Mouse (Mus musculus) adrenal gland, postnatal 25 days (tissue): ENCODE results near the gene Abca3. TPM values are rescaled to one million over a fixed set of nuclear protein-coding genes. Genes with fewer than 3 reads are reported as not detected.
"Not testable (repeated sequence)": the region's sequence is repeated elsewhere in the genome, so short reads cannot be mapped to it uniquely, and the experiment has no call there.

ENCODE experiments used
- DNase-seq: peaks from one replicate; pipeline ENCODE4 v3.0.0; 2021; ENCODE audit warnings: mixed read lengths
- microRNA-seq, 2 experiments: library from miRNA; unstranded; fragments of <30 nt; microRNA quantifications; one replicate each; pipeline ENCODE4 v1.2.0; 2021
- total RNA-seq: library from RNA; stranded (reverse); gene quantifications from 2 replicates; pipeline ENCODE4 v1.2.3, GENCODE M21; 2021

The Abca3 gene
- total RNA-seq, 1 experiment from 2014 or later, result 28.1 TPM

- DNase-seq, result no peak
Measured at GRCm38 (mm10) chr17:24442107-24442506, 90.4 kb downstream of the Abca3 start.

GRCm38 (mm10) chr17:24442632-24443155 lies 90.9 kb downstream of the Abca3 start, which contains the start of gene Dnase1l2:
TSS of gene Dnase1l2 (minus strand) at chr17:24443105.
- no peak for DNase-seq

GRCm38 (mm10) chr17:24443409-24443808 lies 91.7 kb downstream of the Abca3 start:
- no peak for DNase-seq

GRCm38 (mm10) chr17:24446590-24446989 lies 94.8 kb downstream of the Abca3 start:
- DNase-seq, result no peak

GRCm38 (mm10) chr17:24449507-24449906 lies 97.8 kb downstream of the Abca3 start:
- DNase-seq, result no peak

GRCm38 (mm10) chr17:24451220-24451619 lies 99.5 kb downstream of the Abca3 start:
- DNase-seq, result no peak

GRCm38 (mm10) chr17:24453372-24453771 lies 101.6 kb downstream of the Abca3 start:
- DNase-seq, result no peak

- no peak for DNase-seq
Measured at GRCm38 (mm10) chr17:24454218-24454755, 102.5 kb downstream of the Abca3 start.

GRCm38 (mm10) chr17:24454756-24455522 lies 103.2 kb downstream of the Abca3 start:
- peak; percentile 98 for DNase-seq

- not testable (repeated sequence) for DNase-seq
Measured at GRCm38 (mm10) chr17:24455523-24456206, 103.9 kb downstream of the Abca3 start.

Small RNAs within 50 kb of the gene (microRNA-seq; reads per million reads assigned to microRNA genes)
- 0 reads per million in 2 experiments for gene Gm24427

Other genes with a start within 250 kb of the Abca3 start
- gene Pdpk1, start 201.0 kb upstream of the Abca3 start, total RNA-seq, result 52.0 and 57.2 TPM in 2 replicates
- 38.1 and 45.6 TPM in 2 replicates for gene Amdhd2, start 188.2 kb upstream of the Abca3 start, total RNA-seq
- 412 and 427 TPM in 2 replicates for gene Atp6v0c, start 182.2 kb upstream of the Abca3 start, total RNA-seq
- gene Tbc1d24, start 146.4 kb upstream of the Abca3 start, total RNA-seq, result 13.8 and 22.4 TPM in 2 replicates
- gene Ntn3, start 142.4 kb upstream of the Abca3 start, total RNA-seq, result 2.0 and 2.5 TPM in 2 replicates
- 8.9 and 10.1 TPM in 2 replicates for gene Tedc2, start 131.1 kb upstream of the Abca3 start, total RNA-seq
- 8.3 and 9.6 TPM in 2 replicates for gene Ccnf, start 100.5 kb upstream of the Abca3 start, total RNA-seq
- gene Abca17, start 882 bp upstream of the Abca3 start, total RNA-seq, result 0.12 TPM in 1 of 2 replicates, not detected in the other
- 72.0 and 76.1 TPM in 2 replicates for gene Rnps1, start 62.6 kb downstream of the Abca3 start, total RNA-seq
- gene Eci1, start 74.7 kb downstream of the Abca3 start, total RNA-seq, result 228 and 261 TPM in 2 replicates
- gene Dnase1l2, start 91.2 kb downstream of the Abca3 start, total RNA-seq, result 2.7 and 3.5 TPM in 2 replicates
- gene E4f1, start 118.4 kb downstream of the Abca3 start, total RNA-seq, result 21.7 and 33.7 TPM in 2 replicates
- 71.8 and 83.4 TPM in 2 replicates for gene Pgp, start 118.4 kb downstream of the Abca3 start, total RNA-seq
- gene Bricd5, start 121.9 kb downstream of the Abca3 start, total RNA-seq, result 0.85 and 0.95 TPM in 2 replicates
- 29.7 and 37.3 TPM in 2 replicates for gene Mlst8, start 127.1 kb downstream of the Abca3 start, total RNA-seq
- gene Caskin1, start 136.7 kb downstream of the Abca3 start, total RNA-seq, result 26.2 and 60.8 TPM in 2 replicates
- gene Traf7, start 176.0 kb downstream of the Abca3 start, total RNA-seq, result 105 and 133 TPM in 2 replicates
- gene Rab26, start 182.3 kb downstream of the Abca3 start, total RNA-seq, result 1.3 and 1.4 TPM in 2 replicates
- gene Pkd1, start 197.9 kb downstream of the Abca3 start, total RNA-seq, result 45.2 and 65.8 TPM in 2 replicates